Mouse (Mus musculus) Patski (cell line): ENCODE measurements around the gene Gcnt2. TPM values are rescaled to one million over a fixed set of nuclear protein-coding genes. Genes with fewer than 3 reads are reported as not detected.

Source experiments
- ATAC-seq: fragments of 100-300 bp; one replicate; pipeline ENCODE4 v1.8.0; 2021
- CTCF ChIA-PET: fragments of 350-600 bp; sonication (Branson Sonifier 250); formaldehyde crosslinking; loops from one replicate; lab custom pipeline; 2022; ENCODE audit warnings: inconsistent platforms; lab: Charles Lee
- POLR2A ChIA-PET: fragments of 350-600 bp; sonication (Branson Sonifier 250); formaldehyde crosslinking; loops from one replicate; lab custom pipeline; 2022; ENCODE audit warnings: antibody characterized with exemption, inconsistent platforms; lab: Charles Lee
- DNase-seq: peaks from one replicate; pipeline ENCODE4 v3.0.0-alpha.2; 2011; ENCODE audit warnings: low read depth, low spot score
- H3K27me3 ChIP-seq: fragments of 371-371 bp; one replicate; pipeline ENCODE4 v1.5.1; 2021
- CTCF ChIP-seq: fragments of 100-300 bp; IDR thresholded peaks from one replicate; pipeline ENCODE4 v1.5.1; 2021
- in situ Hi-C: fragments of 300-500 bp; cut with MboI; formaldehyde crosslinking; loops from 3 replicates; pipeline ENCODE4 v1.11.1; 2018; ENCODE audit warnings: low pct_unique_long_range_greater_than_20kb, mixed read lengths
- polyA plus RNA-seq: library from polyadenylated mRNA; unstranded; gene quantifications from one replicate; pipeline ENCODE4 v1.2.3, GENCODE M21; 2021

The Gcnt2 gene
- polyA plus RNA-seq, 1 experiment from 2014 or later: 71.2 TPM

- no peak for TF ChIP-seq CTCF
- DNase-seq: no peak
- no peak for ATAC-seq
- in situ Hi-C loops: no loop called here
- CTCF ChIA-PET: interaction anchor here (0.6 to 1.6 kb wide), 2 partner anchors 8 to 58 kb away, joined by 3 to 4 read pairs; no protein-coding TSS in a partner anchor
- no peaks in the 10 kb centered on the region for H3K27me3 ChIP-seq
- POLR2A ChIA-PET: interaction anchor here (1.3 kb wide), 1 partner anchor 142 kb away, joined by 5 read pairs; the partner anchor contains the start of gene Pak1ip1
Measured at GRCm38 (mm10) chr13:40859225-40859624, 329 bp upstream of the Gcnt2 start.

GRCm38 (mm10) chr13:40863006-40863405 lies 3.5 kb downstream of the Gcnt2 start:
- H3K27me3 ChIP-seq: no peaks in the 10 kb centered on the region
- DNase-seq (no peak), ATAC-seq (no peak)
- ChIA-PET CTCF (no interaction called here), POLR2A (interaction anchor here (0.7 kb wide), 1 partner anchor 163 kb away, joined by 5 read pairs; no protein-coding TSS in a partner anchor)
- in situ Hi-C loops: loop anchor here (5.0 kb wide), 2 partner anchors 39 to 119 kb away; no protein-coding TSS in a partner anchor
- TF ChIP-seq CTCF: no peak

GRCm38 (mm10) chr13:40868844-40869587 lies 9.5 kb downstream of the Gcnt2 start:
- ChIA-PET CTCF (no interaction called here), POLR2A (interaction anchor here (1.2 to 1.3 kb wide), 2 partner anchors 8 to 47 kb away, joined by 3 read pairs; no protein-coding TSS in a partner anchor)
- DNase-seq: no peak
- in situ Hi-C loops: no loop called here
- H3K27me3 ChIP-seq: no peaks in the 10 kb centered on the region
- no peak for TF ChIP-seq CTCF
- peak; percentile 70 for ATAC-seq

- in situ Hi-C loops: no loop called here
Measured at GRCm38 (mm10) chr13:40874021-40874420, 14.5 kb downstream of the Gcnt2 start.

GRCm38 (mm10) chr13:40875415-40875814 lies 15.9 kb downstream of the Gcnt2 start:
- DNase-seq (no peak), ATAC-seq (no peak)
- ChIA-PET CTCF (no interaction called here), POLR2A (no interaction called here)
- no peaks in the 10 kb centered on the region for H3K27me3 ChIP-seq
- in situ Hi-C loops: no loop called here
- TF ChIP-seq CTCF: no peak

More at GRCm38 (mm10) chr13:40874021-40874420, 14.5 kb downstream of the Gcnt2 start:
- DNase-seq (no peak), ATAC-seq (no peak)
- POLR2A ChIA-PET: interaction anchor here (1.4 kb wide), 1 partner anchor 13 kb away, joined by 6 read pairs; no protein-coding TSS in a partner anchor
- CTCF ChIA-PET: no interaction called here
- TF ChIP-seq CTCF: no peak
- H3K27me3 ChIP-seq: no peaks in the 10 kb centered on the region

DNA sequence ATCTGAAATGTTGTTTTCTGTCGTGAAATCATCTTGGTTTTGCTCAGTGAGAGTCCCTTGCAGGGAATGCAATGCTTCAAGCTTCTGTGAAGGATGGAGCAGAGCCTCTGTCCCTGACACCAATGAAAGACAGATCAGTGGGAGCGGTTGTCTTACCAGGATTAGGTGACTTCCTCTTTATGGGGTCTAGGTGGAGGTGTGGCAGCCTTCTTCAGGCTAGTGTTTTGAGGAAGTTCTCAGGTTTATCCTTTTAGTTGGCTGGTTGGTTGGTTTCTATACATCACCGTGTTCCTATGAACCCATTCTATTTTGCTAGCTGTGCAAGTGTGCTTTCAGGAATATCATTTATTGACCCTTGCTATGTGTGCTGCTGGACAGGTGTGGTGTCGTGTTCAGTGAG lies 18.0 kb downstream of the Gcnt2 start:
- H3K27me3 ChIP-seq: no peaks in the 10 kb centered on the region
- ATAC-seq (no peak), DNase-seq (no peak)
- ChIA-PET POLR2A (no interaction called here), CTCF (interaction anchor here (1.4 kb wide), 1 partner anchor 9 kb away, joined by 3 read pairs; no protein-coding TSS in a partner anchor)
- in situ Hi-C loops: no loop called here
- TF ChIP-seq CTCF: no peak

GRCm38 (mm10) chr13:40880557-40880956 lies 21.0 kb downstream of the Gcnt2 start:
- in situ Hi-C loops: no loop called here
- ChIA-PET CTCF (no interaction called here), POLR2A (no interaction called here)
- DNase-seq: no peak
- no peaks in the 10 kb centered on the region for H3K27me3 ChIP-seq
- no peak for TF ChIP-seq CTCF
- ATAC-seq: no peak

GRCm38 (mm10) chr13:40882606-40883005 lies 23.1 kb downstream of the Gcnt2 start:
- no peak for ATAC-seq
- in situ Hi-C loops: no loop called here
- POLR2A ChIA-PET: no interaction called here
- TF ChIP-seq CTCF: no peak
- H3K27me3 ChIP-seq: no peaks in the 10 kb centered on the region
- DNase-seq: no peak
- CTCF ChIA-PET: no interaction called here

GRCm38 (mm10) chr13:40883903-40884302 lies 24.3 kb downstream of the Gcnt2 start:
- no peaks in the 10 kb centered on the region for H3K27me3 ChIP-seq

GRCm38 (mm10) chr13:40884878-40885277 lies 25.3 kb downstream of the Gcnt2 start:
- in situ Hi-C loops: no loop called here
- POLR2A ChIA-PET: no interaction called here
- ATAC-seq: no peak
- H3K27me3 ChIP-seq: no peaks in the 10 kb centered on the region
- no peak for DNase-seq
- CTCF ChIA-PET: interaction anchor here (0.8 to 1.2 kb wide), 3 partner anchors 23 to 87 kb away, joined by 3 to 4 read pairs (median 3); no protein-coding TSS in a partner anchor
- TF ChIP-seq CTCF: no peak

More at GRCm38 (mm10) chr13:40883903-40884302, 24.3 kb downstream of the Gcnt2 start:
- CTCF ChIA-PET: interaction anchor here (0.7 to 1.0 kb wide), 2 partner anchors 29 to 88 kb away, joined by 3 read pairs; no protein-coding TSS in a partner anchor
- POLR2A ChIA-PET: no interaction called here
- ATAC-seq (no peak), DNase-seq (no peak)
- TF ChIP-seq CTCF: no peak
- in situ Hi-C loops: no loop called here
